Comparison of ENCODE assay signal across 9 mouse cellular contexts in the genomic region with DNA sequence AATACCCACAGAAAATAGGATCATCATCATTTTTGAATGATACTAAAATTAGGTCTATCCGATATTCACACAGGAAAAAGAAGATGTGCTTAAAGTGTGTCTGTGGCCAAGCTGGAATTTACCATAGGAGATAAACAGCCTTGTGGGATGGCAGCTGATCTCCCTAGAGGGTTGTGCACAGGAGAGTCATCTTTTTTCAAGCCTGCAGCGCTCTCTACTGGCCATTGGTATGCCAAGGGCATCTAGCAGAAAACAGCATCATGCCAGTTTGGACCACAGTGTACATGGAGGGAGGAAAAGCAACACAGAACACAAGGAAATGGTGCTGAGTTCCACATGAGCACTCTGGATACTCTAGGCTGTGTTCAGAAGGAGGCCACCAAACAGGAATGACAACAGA.
DNase-seq lines count a peak whose midpoint lies in the region; ATAC-seq and TF ChIP-seq lines count a peak whose summit lies in the region.
"Had no signal": no experiment of that assay in that cellular context is flagged by ENCODE, and none has a peak within 500 bp of the region (broad histone marks: within the 10 kb centered on the region; RNA-seq: fewer than 3 reads in every experiment).

No protein-coding gene starts in this region.

- H3K36me3 ChIP-seq in G1E (replicated peaks), result no peaks in the 10 kb centered on the region
- H3K36me3 ChIP-seq in embryonic facial prominence, embryonic 10.5 days (replicated peaks), result no peaks in the 10 kb centered on the region
- H3K36me3 ChIP-seq in hindbrain, embryonic 10.5 days, result no peaks in the 10 kb centered on the region
- H3K36me3 ChIP-seq in lung, embryonic 14.5 days (ENCODE audit: insufficient read depth), result no peaks in the 10 kb centered on the region

- 0 out of 2 replicates have a peak, but pooled peaks cover 2% of the 10 kb centered on the region for H3K27me3 ChIP-seq in G1E (ENCODE audit: insufficient read depth, low read length)
- H3K27me3 ChIP-seq in embryonic facial prominence, embryonic 10.5 days (replicated peaks; ENCODE audit: low read depth, poor library complexity, severe bottlenecking), result no peaks in the 10 kb centered on the region
- H3K27me3 ChIP-seq in hindbrain, embryonic 10.5 days (ENCODE audit: insufficient read depth, poor library complexity, severe bottlenecking), result no peaks in the 10 kb centered on the region
- no peaks in the 10 kb centered on the region for H3K27me3 ChIP-seq in lung, embryonic 14.5 days (ENCODE audit: insufficient read depth, low read length)

- H3K27ac ChIP-seq in embryonic facial prominence, embryonic 10.5 days (replicated peaks), result no peak overlapping the region
- no peak overlapping the region for H3K27ac ChIP-seq in hindbrain, embryonic 10.5 days
- no peak overlapping the region for H3K27ac ChIP-seq in layer of hippocampus, adult 2 months
- H3K27ac ChIP-seq in lung, embryonic 14.5 days (ENCODE audit: low read depth), result no peak overlapping the region
- H3K27ac ChIP-seq: macrophage had no signal

- no peaks in the 10 kb centered on the region for H3K9me3 ChIP-seq in G1E (replicated peaks)
- H3K9me3 ChIP-seq in embryonic facial prominence, embryonic 10.5 days, result no peaks in the 10 kb centered on the region
- H3K9me3 ChIP-seq in hindbrain, embryonic 10.5 days, result no peaks in the 10 kb centered on the region
- no peaks in the 10 kb centered on the region for H3K9me3 ChIP-seq in lung, embryonic 14.5 days (ENCODE audit: low read depth, low read length)

- peak; percentile 59; the same call in 1 of the 2 replicates for ATAC-seq in G1E (ENCODE audit: extremely low read depth, insufficient number of reproducible peaks, low FRiP score, poor library complexity, severe bottlenecking)
- peak; percentile 84 for ATAC-seq in lung, embryonic 14.5 days (ENCODE audit: insufficient read depth)
- no peak for ATAC-seq in erythroblast, adult 5-6 weeks (replicated peaks; ENCODE audit: low FRiP score, poor library complexity, severe bottlenecking)

- H3K4me1 ChIP-seq in G1E (ENCODE audit: insufficient read depth, low read depth, low read length), result no peaks in the 10 kb centered on the region
- no peaks in the 10 kb centered on the region for H3K4me1 ChIP-seq in embryonic facial prominence, embryonic 10.5 days
- H3K4me1 ChIP-seq in hindbrain, embryonic 10.5 days (replicated peaks), result no peaks in the 10 kb centered on the region
- no peaks in the 10 kb centered on the region for H3K4me1 ChIP-seq in lung, embryonic 14.5 days (ENCODE audit: insufficient read depth)

- no peak overlapping the region for H3K4me3 ChIP-seq in G1E (ENCODE audit: low read depth, low read length)
- no peak overlapping the region for H3K4me3 ChIP-seq in embryonic facial prominence, embryonic 10.5 days
- H3K4me3 ChIP-seq in hindbrain, embryonic 10.5 days, result no peak overlapping the region
- H3K4me3 ChIP-seq in layer of hippocampus, adult 2 months, result no peak overlapping the region
- H3K4me3 ChIP-seq in lung, embryonic 14.5 days (ENCODE audit: low read depth, low read length), result no peak overlapping the region

- DNase-seq in G1E (ENCODE audit: low spot score), result no peak
- peak; percentile 14 for DNase-seq in adrenal gland, adult 8-10 months
- peak; percentile 57 for DNase-seq in embryonic facial prominence, embryonic 10.5 days (ENCODE audit: low spot score)
- peak; percentile 69 for DNase-seq in hindbrain, embryonic 10.5 days (ENCODE audit: low spot score)
- peak; percentile 67 to 79 for DNase-seq in layer of hippocampus, adult 2 months (ENCODE audit: low spot score in 2 of 2)
- peak; percentile 87 for DNase-seq in lung, embryonic 14.5 days
- DNase-seq in ovary, postnatal 36 days (ENCODE audit: low spot score), result peak; percentile 56

- no peak for TF ChIP-seq CTCF in G1E (IDR thresholded peaks at IDR 0.05; ENCODE audit: low read depth, low read length)
- TF ChIP-seq CTCF in layer of hippocampus, adult 2 months (conservative IDR thresholded peaks at IDR 0.05), result peak; percentile 88
- TF ChIP-seq CTCF in lung, embryonic 14.5 days (IDR thresholded peaks at IDR 0.05; ENCODE audit: low read depth), result peak; percentile 78

- WGBS in embryonic facial prominence, embryonic 10.5 days, result 36% methylated on average over 2 of the region's 2 CpGs
- 40% methylated on average over 2 of the region's 2 CpGs for WGBS in hindbrain, embryonic 10.5 days
- WGBS in lung, embryonic 14.5 days, result 18% methylated on average over 2 of the region's 2 CpGs

- H3K9ac ChIP-seq in lung, embryonic 14.5 days, result no peak overlapping the region

- H3K4me2 ChIP-seq in lung, embryonic 14.5 days, result no peak overlapping the region
